Mouse (Mus musculus) cerebellum, postnatal 10 days (tissue): ENCODE data around the gene Ehd4.

Source experiments
- DNase-seq, 2 experiments: peaks; one replicate each; pipeline ENCODE4 v3.0.0; 2021; ENCODE audit warnings: mixed read lengths in 2 of 2

Gene Ehd4

GRCm38 (mm10) chr2:120142336-120142735 is 12.1 kb downstream of the Ehd4 start:
- DNase-seq: no peak

GRCm38 (mm10) chr2:120141671-120142070 is 12.7 kb downstream of the Ehd4 start:
- DNase-seq: no peak

GRCm38 (mm10) chr2:120140326-120140725 is 14.1 kb downstream of the Ehd4 start:
- peak in 1 of 2 experiments; percentile 21 for DNase-seq

- DNase-seq: no peak
These were observed 15.3 kb downstream of the Ehd4 start for GRCm38 (mm10) chr2:120139091-120139490.

GRCm38 (mm10) chr2:120137281-120137680 is 17.1 kb downstream of the Ehd4 start:
- DNase-seq: no peak

GRCm38 (mm10) chr2:120134453-120135075 is 19.8 kb downstream of the Ehd4 start:
- no peak for DNase-seq

GRCm38 (mm10) chr2:120131881-120132280 is 22.5 kb downstream of the Ehd4 start:
- DNase-seq: no peak

- DNase-seq: no peak
These were observed 25.0 kb downstream of the Ehd4 start for GRCm38 (mm10) chr2:120129252-120129908.

GRCm38 (mm10) chr2:120128611-120129051 is 25.8 kb downstream of the Ehd4 start:
- no peak for DNase-seq

GRCm38 (mm10) chr2:120128011-120128410 is 26.4 kb downstream of the Ehd4 start:
- DNase-seq: no peak

- no peak for DNase-seq
These were observed 27.5 kb downstream of the Ehd4 start for GRCm38 (mm10) chr2:120126901-120127300.

- DNase-seq: peak; percentile 9 to 21
These were observed 28.0 kb downstream of the Ehd4 start for GRCm38 (mm10) chr2:120126408-120126807.

GRCm38 (mm10) chr2:120125461-120125860 is 28.9 kb downstream of the Ehd4 start:
- no peak for DNase-seq

- no peak for DNase-seq
These were observed 29.5 kb downstream of the Ehd4 start for GRCm38 (mm10) chr2:120124946-120125345.

- DNase-seq: peak in 1 of 2 experiments; percentile 15
These were observed 30.3 kb downstream of the Ehd4 start for GRCm38 (mm10) chr2:120124096-120124495.

GRCm38 (mm10) chr2:120122983-120123382 is 31.4 kb downstream of the Ehd4 start:
- DNase-seq: no peak

GRCm38 (mm10) chr2:120117346-120117745 is 37.1 kb downstream of the Ehd4 start:
- DNase-seq: no peak

- no peak for DNase-seq
These were observed 38.0 kb downstream of the Ehd4 start for GRCm38 (mm10) chr2:120116362-120116761.

- DNase-seq: no peak
These were observed 39.4 kb downstream of the Ehd4 start for GRCm38 (mm10) chr2:120114977-120115376.

- no peak for DNase-seq
These were observed 40.4 kb downstream of the Ehd4 start for GRCm38 (mm10) chr2:120113963-120114362.

- DNase-seq: no peak
These were observed 40.9 kb downstream of the Ehd4 start for GRCm38 (mm10) chr2:120113476-120113875.

GRCm38 (mm10) chr2:120111596-120111995 is 42.8 kb downstream of the Ehd4 start:
- no peak for DNase-seq

- DNase-seq: no peak
These were observed 43.2 kb downstream of the Ehd4 start for GRCm38 (mm10) chr2:120111172-120111571.

- no peak for DNase-seq
These were observed 46.3 kb downstream of the Ehd4 start for GRCm38 (mm10) chr2:120108077-120108476.

- no peak for DNase-seq
These were observed 47.0 kb downstream of the Ehd4 start for GRCm38 (mm10) chr2:120107446-120107845.
